Mouse (Mus musculus) adrenal gland (tissue): ENCODE measurements around the gene Xpo1.

Source experiments
- intact Hi-C: fragments of 180-260 bp; cut with DNase I; formaldehyde crosslinking; loops from one replicate; pipeline ENCODE4 v1.15.1; 2025

Gene Xpo1

GRCm38 (mm10) chr11:23288866-23289265, 33.0 kb downstream of the Xpo1 start:
- intact Hi-C loops = loop anchor here (5.0 kb wide), 1 partner anchor 287 kb away; no protein-coding TSS in a partner anchor

DNA sequence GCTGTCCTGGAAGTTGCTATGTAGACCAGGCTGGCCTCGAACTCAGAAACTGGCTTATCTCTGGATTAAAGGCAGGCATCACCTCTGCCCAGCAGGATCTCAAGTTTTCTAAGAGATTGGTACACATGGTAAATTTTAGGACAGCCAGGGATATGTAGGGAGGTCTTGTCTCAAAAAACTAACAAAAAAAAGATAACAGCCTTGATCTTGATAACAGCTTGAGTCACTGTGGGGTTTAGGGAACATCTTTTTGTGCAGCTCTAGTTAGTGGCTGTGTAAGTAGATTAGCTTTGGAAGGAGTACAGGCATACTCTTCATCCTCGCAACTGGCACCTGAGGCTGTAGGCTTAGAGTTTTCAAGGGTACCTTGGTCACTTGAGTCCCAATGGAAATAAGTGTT, 41.5 kb downstream of the Xpo1 start:
- intact Hi-C loops = no loop called here

GRCm38 (mm10) chr11:23298301-23298700, 42.5 kb downstream of the Xpo1 start:
- intact Hi-C loops = no loop called here

DNA sequence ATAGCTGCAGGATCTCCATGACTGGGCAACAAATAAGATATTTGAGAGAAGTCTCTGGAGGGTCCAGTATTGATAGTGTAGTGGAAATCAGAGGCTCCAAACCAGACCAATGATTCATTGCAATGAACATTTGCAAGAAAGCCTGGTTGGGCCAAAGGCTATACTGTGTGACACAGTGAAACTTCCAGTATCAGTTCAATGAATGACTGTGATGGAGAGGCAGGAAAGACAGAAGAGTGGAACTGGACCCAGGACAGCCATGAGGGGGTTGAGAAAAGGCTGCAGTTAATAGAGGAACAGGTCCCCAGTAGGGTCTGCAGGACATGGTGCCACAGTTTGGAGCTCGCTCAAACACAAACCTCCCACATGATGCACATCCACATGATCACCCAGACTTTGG, 44.1 kb downstream of the Xpo1 start:
- intact Hi-C loops = no loop called here

GRCm38 (mm10) chr11:23303126-23303525, 47.3 kb downstream of the Xpo1 start:
- intact Hi-C loops = no loop called here

DNA sequence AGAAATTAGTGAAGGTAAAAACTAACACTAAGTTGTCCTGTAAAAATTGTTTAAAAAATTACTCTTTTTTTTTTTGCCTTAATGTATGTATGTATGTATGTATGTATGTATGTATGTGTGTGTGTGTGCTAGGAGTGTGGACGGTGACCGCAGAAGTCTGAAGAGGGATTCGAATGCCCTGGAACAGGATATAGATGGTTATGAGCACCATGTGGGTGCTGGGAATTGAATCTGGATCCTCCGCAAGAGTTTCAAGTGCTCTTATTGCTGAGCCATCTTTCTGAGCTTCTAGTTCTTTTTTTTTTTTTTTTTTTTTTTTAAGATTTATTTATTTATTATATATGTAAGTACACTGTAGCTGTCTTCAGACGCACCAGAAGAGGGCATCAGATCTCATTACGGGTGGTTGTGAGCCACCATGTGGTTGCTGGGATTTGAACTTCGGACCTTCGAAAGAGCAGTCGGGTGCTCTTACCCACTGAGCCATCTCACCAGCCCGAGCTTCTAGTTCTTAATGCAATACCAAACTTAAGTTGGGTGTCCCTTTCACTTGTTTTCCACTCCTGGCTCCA, 49.3 kb downstream of the Xpo1 start:
- intact Hi-C loops = loop anchor here (5.0 kb wide), 1 partner anchor 37 kb away; no protein-coding TSS in a partner anchor

DNA sequence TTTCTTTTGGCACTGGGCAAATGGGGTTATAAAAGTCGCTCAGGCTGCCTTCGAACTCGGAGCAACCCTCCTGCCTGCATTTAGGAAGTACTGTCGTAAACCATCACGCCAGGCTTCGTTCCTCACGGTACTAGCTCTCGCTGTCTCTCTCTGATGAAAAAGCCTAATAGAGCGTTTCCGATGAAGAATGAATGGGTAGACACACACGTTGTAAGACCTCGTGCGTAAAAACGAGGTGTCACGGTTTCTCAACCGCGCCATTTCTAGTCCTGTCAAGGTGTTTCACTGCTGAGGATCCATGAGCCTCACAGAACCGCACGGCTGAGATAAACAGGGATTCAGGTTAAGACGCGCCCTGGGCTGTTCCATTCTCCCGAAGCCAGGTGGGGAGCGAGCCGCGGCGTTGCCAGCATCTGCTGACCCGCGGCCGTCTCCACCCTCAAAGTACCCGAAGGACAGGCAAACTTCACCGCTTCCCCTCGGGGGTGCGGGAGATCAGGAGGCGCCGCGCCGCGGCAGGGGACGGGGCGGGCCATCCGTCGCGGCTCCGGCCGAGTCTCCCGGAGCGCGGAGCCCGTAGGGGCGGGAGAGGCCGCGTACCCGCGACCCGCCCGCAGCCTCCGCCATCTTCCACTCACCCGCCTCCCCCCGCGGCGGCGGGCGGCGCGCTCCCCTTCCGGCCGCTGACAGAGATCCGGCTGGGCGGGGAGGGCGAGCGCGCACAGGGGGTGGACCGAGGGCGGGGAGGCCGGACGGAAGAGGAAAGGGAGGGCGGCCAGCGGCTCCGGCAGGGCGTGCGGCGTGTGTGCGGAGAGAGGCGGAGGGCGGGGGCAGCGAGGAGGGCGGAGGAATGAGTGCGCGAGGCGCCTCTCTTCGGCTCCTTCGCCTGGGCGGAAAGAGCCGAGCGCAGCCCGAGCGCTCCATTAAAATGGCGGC, 50.1 kb downstream of the Xpo1 start:
- intact Hi-C loops = loop anchor here (5.0 kb wide), 1 partner anchor 36 kb away; no protein-coding TSS in a partner anchor

GRCm38 (mm10) chr11:23306764-23307565, 51.1 kb downstream of the Xpo1 start, which contains the start of gene Usp34:
Gene Usp34 (plus strand): TSS chr11:23306895.
- intact Hi-C loops = loop anchor here (5.0 kb wide), 1 partner anchor 35 kb away; no protein-coding TSS in a partner anchor

GRCm38 (mm10) chr11:23307566-23307920, 51.7 kb downstream of the Xpo1 start:
- intact Hi-C loops = loop anchor here (5.0 kb wide), 1 partner anchor 35 kb away; no protein-coding TSS in a partner anchor

DNA sequence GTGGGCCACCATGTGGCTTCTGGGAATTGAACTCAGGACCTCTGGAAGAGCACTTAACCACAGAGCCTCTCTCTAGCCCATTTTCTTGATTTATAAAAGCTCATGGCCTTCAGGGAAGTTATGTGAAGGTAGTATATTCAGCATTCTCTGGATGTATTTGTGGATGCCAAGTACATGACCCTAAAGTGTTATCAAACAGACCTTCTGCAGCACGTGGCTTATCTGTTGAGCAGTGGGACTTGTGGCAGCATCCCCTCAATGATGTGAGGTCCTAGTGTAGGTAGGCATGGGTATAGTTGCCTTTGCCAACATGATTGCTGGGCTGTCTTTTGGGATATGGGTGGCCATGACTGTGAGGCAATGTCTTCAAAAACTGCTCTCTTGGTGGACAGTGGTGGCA, 57.7 kb downstream of the Xpo1 start:
- intact Hi-C loops = no loop called here

DNA sequence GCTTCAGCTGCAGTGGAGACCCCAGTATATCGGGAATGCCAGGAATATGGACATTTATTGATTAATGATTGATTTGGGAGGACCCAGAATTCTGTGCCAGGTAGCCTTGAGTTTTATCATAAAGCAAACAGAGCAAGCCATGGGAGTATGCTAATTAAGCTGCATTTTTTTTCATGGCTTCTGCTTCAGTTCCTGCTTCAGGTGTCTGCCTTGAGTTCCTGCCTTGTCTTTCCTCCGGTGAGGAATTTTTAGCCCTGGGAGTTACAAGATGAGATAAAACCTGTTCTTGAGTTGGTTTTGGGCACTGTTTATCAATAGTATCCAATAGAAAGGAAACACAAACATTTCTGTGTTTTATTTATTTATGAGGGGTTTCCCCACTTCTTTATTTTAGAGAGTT, 73.6 kb downstream of the Xpo1 start:
- intact Hi-C loops = no loop called here

GRCm38 (mm10) chr11:23332136-23332535, 76.3 kb downstream of the Xpo1 start:
- intact Hi-C loops = no loop called here

DNA sequence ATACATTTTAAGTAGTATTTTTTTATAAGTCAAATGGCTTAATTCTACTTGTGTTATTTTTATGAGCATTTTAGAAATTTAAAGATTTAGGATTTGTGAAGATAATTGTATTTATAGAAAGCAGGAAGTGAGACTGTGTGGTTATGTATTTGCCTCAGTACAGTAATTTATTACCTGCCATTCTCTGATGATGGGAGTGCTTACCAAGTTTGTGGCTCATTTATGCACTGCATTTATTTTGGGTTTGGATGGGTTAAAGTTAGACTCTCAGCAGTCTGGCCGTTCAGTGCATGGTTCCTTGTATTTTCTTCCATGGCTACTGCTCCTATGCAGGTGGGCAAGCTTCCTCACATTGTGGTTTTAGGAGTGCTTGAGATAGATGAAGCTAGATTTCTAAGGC, 79.3 kb downstream of the Xpo1 start:
- intact Hi-C loops = no loop called here
